Mouse (Mus musculus) CH12.LX (cell line): ENCODE measurements around the gene Tnfsf8. TPM values are rescaled to one million over a fixed set of nuclear protein-coding genes. Genes with fewer than 3 reads are reported as not detected.

Experiments
- DNase-seq: peaks from one replicate; pipeline ENCODE4 v3.0.0-alpha.2; 2013; ENCODE audit errors: extremely low read depth
- H3K27ac ChIP-seq: 2 replicates; pipeline ENCODE4 v1.5.1; 2012; ENCODE audit warnings: low read depth, mild to moderate bottlenecking, control low read depth, moderate library complexity; ENCODE audit not compliant: insufficient read depth
- H3K27me3 ChIP-seq: replicated peaks from 2 replicates; pipeline ENCODE3; 2012; ENCODE audit warnings: inconsistent platforms
- H3K36me3 ChIP-seq, 2 experiments: replicated peaks in 1 of 2; 2 replicates each; pipeline versions ENCODE3 to v1.6.1; 2012; ENCODE audit warnings: inconsistent platforms in 1 of 2, low read length in 1 of 2, mild to moderate bottlenecking in 1 of 2, mixed read lengths in 1 of 2, moderate library complexity in 1 of 2; ENCODE audit not compliant: control insufficient read depth in 1 of 2, insufficient read depth in 1 of 2
- H3K4me1 ChIP-seq, 2 experiments: 2 replicates each; pipeline ENCODE4 v1.6.1; 2012; ENCODE audit warnings: inconsistent platforms in 1 of 2, moderate library complexity in 1 of 2; ENCODE audit not compliant: insufficient read depth in 2 of 2, control insufficient read depth in 1 of 2
- H3K4me2 ChIP-seq: 2 replicates; pipeline ENCODE4 v1.6.1; 2012; ENCODE audit warnings: low read depth, mild to moderate bottlenecking, control low read depth; ENCODE audit not compliant: poor library complexity, insufficient read depth, severe bottlenecking
- H3K4me3 ChIP-seq, 3 experiments: fragments of 150-350 bp in 1 of 3; sonication (generic) in 1 of 3; replicated peaks in 1 of 3; 2 replicates each; pipeline versions ENCODE3 to v1.5.1; 2011 to 2012; ENCODE audit warnings: low read depth in 2 of 3, low read length in 2 of 3, mild to moderate bottlenecking in 2 of 3, moderate library complexity in 2 of 3, control low read depth in 1 of 3, improper control_type of control experiment in 1 of 3, inconsistent platforms in 1 of 3, mixed read lengths in 1 of 3; ENCODE audit not compliant: poor library complexity in 1 of 3
- H3K79me2 ChIP-seq: replicated peaks from 2 replicates; pipeline ENCODE4 v1.6.1; 2012; ENCODE audit warnings: mild to moderate bottlenecking, moderate library complexity; ENCODE audit not compliant: control insufficient read depth, poor library complexity, insufficient read depth, severe bottlenecking; ENCODE audit errors: extremely low read depth
- H3K9ac ChIP-seq: 2 replicates; pipeline ENCODE4 v1.6.1; 2012; ENCODE audit warnings: low read depth, mild to moderate bottlenecking, control low read depth, moderate library complexity; ENCODE audit not compliant: insufficient read depth
- H3K9me3 ChIP-seq: replicated peaks from 2 replicates; pipeline ENCODE3; 2012; ENCODE audit warnings: low read length, inconsistent platforms, mixed read lengths
- BHLHE40 ChIP-seq: IDR thresholded peaks from 2 replicates; pipeline ENCODE4 v1.6.1; 2011; ENCODE audit warnings: mild to moderate bottlenecking, low read depth, low read length, improper control_type of control experiment
- CHD1 ChIP-seq: IDR thresholded peaks from 2 replicates; pipeline ENCODE4 v1.6.1; 2012; ENCODE audit warnings: low read depth, low read length, improper control_type of control experiment, inconsistent platforms
- CHD2 ChIP-seq: IDR thresholded peaks from 2 replicates; pipeline ENCODE4 v1.6.1; 2011; ENCODE audit warnings: low read length, improper control_type of control experiment
- CTCF ChIP-seq, 2 experiments: IDR thresholded peaks in 1 of 2; conservative IDR thresholded peaks in 1 of 2; 2 replicates each; pipeline ENCODE4 v1.5.1; 2011 to 2012; ENCODE audit warnings: low read depth in 2 of 2, low read length in 2 of 2, improper control_type of control experiment in 1 of 2, inconsistent platforms in 1 of 2, mild to moderate bottlenecking in 1 of 2, moderate library complexity in 1 of 2
- E2F4 ChIP-seq: IDR thresholded peaks from 2 replicates; pipeline ENCODE4 v1.6.1; 2011; ENCODE audit warnings: low read depth, low read length, improper control_type of control experiment; ENCODE audit not compliant: insufficient replicate concordance
- ELF1 ChIP-seq: IDR thresholded peaks from 2 replicates; pipeline ENCODE4 v1.6.1; 2014; ENCODE audit warnings: low read depth, mild to moderate bottlenecking, inconsistent platforms, low read length, improper control_type of control experiment
- EP300 ChIP-seq: IDR thresholded peaks from 2 replicates; pipeline ENCODE4 v1.6.1; 2011; ENCODE audit warnings: low read length, improper control_type of control experiment
- ETS1 ChIP-seq: conservative IDR thresholded peaks from 2 replicates; pipeline ENCODE4 v1.6.1; 2012; ENCODE audit warnings: low read depth, mild to moderate bottlenecking, inconsistent platforms, low read length, improper control_type of control experiment, moderate library complexity
- GABPA ChIP-seq: IDR thresholded peaks from 2 replicates; pipeline ENCODE4 v1.6.1; 2012; ENCODE audit warnings: low read depth, low read length, improper control_type of control experiment, inconsistent platforms; ENCODE audit not compliant: insufficient replicate concordance
- HCFC1 ChIP-seq: IDR thresholded peaks from 2 replicates; pipeline ENCODE4 v1.6.1; 2012; ENCODE audit warnings: low read depth, mild to moderate bottlenecking, inconsistent platforms, low read length, improper control_type of control experiment
- IRF4 ChIP-seq: IDR thresholded peaks from 2 replicates; pipeline ENCODE4 v1.6.1; 2014; ENCODE audit warnings: low read depth, mild to moderate bottlenecking, inconsistent platforms, low read length, improper control_type of control experiment
- JUN ChIP-seq: IDR thresholded peaks from 2 replicates; pipeline ENCODE4 v1.6.1; 2011; ENCODE audit warnings: low read depth, mild to moderate bottlenecking, low read length, improper control_type of control experiment, moderate library complexity; ENCODE audit not compliant: insufficient read depth
- JUND ChIP-seq: conservative IDR thresholded peaks from 2 replicates; pipeline ENCODE4 v1.6.1; 2011; ENCODE audit warnings: low read depth, low read length, improper control_type of control experiment
- KAT2A ChIP-seq: IDR thresholded peaks from 2 replicates; pipeline ENCODE4 v1.6.1; 2012; ENCODE audit warnings: low read length, improper control_type of control experiment, inconsistent platforms; ENCODE audit not compliant: insufficient replicate concordance
- MAFK ChIP-seq: IDR thresholded peaks from 2 replicates; pipeline ENCODE4 v1.6.1; 2011; ENCODE audit warnings: low read length, improper control_type of control experiment; ENCODE audit not compliant: insufficient replicate concordance
- MAX ChIP-seq: IDR thresholded peaks from 2 replicates; pipeline ENCODE4 v1.6.1; 2011; ENCODE audit warnings: low read length, improper control_type of control experiment
- MAZ ChIP-seq: IDR thresholded peaks from 2 replicates; pipeline ENCODE4 v1.6.1; 2012; ENCODE audit warnings: low read depth, mild to moderate bottlenecking, inconsistent platforms, low read length, improper control_type of control experiment, moderate library complexity
- MEF2A ChIP-seq: IDR thresholded peaks from 2 replicates; pipeline ENCODE4 v1.6.1; 2014; ENCODE audit warnings: low read depth, mild to moderate bottlenecking, inconsistent platforms, low read length, improper control_type of control experiment, borderline replicate concordance
- MXI1 ChIP-seq: IDR thresholded peaks from 2 replicates; pipeline ENCODE4 v1.6.1; 2011; ENCODE audit warnings: mild to moderate bottlenecking, low read depth, low read length, improper control_type of control experiment
- MYC ChIP-seq: IDR thresholded peaks from 2 replicates; pipeline ENCODE4 v1.6.1; 2011; ENCODE audit warnings: low read depth, mild to moderate bottlenecking, improper control_type of control experiment, low read length
- NELFE ChIP-seq: IDR thresholded peaks from 2 replicates; pipeline ENCODE4 v1.6.1; 2011; ENCODE audit warnings: low read depth, low read length, improper control_type of control experiment
- NRF1 ChIP-seq: IDR thresholded peaks from 2 replicates; pipeline ENCODE4 v1.6.1; 2014; ENCODE audit warnings: low read depth, mild to moderate bottlenecking, inconsistent platforms, low read length, improper control_type of control experiment, moderate library complexity
- PAX5 ChIP-seq: IDR thresholded peaks from 2 replicates; pipeline ENCODE4 v1.6.1; 2012; ENCODE audit warnings: low read length, inconsistent platforms, mixed read lengths
- POLR2A ChIP-seq: IDR thresholded peaks from 2 replicates; pipeline ENCODE4 v1.6.1; 2011; ENCODE audit warnings: low read depth, mild to moderate bottlenecking, improper control_type of control experiment, low read length
- POLR2AphosphoS2 ChIP-seq: IDR thresholded peaks from 2 replicates; pipeline ENCODE4 v1.6.1; 2011; ENCODE audit warnings: low read depth, low read length, improper control_type of control experiment
- RAD21 ChIP-seq: IDR thresholded peaks from 2 replicates; pipeline ENCODE4 v1.6.1; 2011; ENCODE audit warnings: low read depth, mild to moderate bottlenecking, low read length, improper control_type of control experiment, moderate library complexity
- RCOR1 ChIP-seq: conservative IDR thresholded peaks from 2 replicates; pipeline ENCODE4 v1.6.1; 2012; ENCODE audit warnings: low read depth, mild to moderate bottlenecking, inconsistent platforms, low read length, improper control_type of control experiment
- SIN3A ChIP-seq: IDR thresholded peaks from 2 replicates; pipeline ENCODE4 v1.6.1; 2012; ENCODE audit warnings: low read length, improper control_type of control experiment, inconsistent platforms
- SMC3 ChIP-seq: IDR thresholded peaks from 2 replicates; pipeline ENCODE4 v1.6.1; 2011; ENCODE audit warnings: low read depth, low read length, improper control_type of control experiment
- TBP ChIP-seq: conservative IDR thresholded peaks from 2 replicates; pipeline ENCODE4 v1.6.1; 2011; ENCODE audit warnings: low read depth, low read length, improper control_type of control experiment
- TCF12 ChIP-seq: IDR thresholded peaks from 2 replicates; pipeline ENCODE4 v1.6.1; 2014; ENCODE audit warnings: low read depth, mild to moderate bottlenecking, inconsistent platforms, low read length, improper control_type of control experiment
- UBTF ChIP-seq: IDR thresholded peaks from 2 replicates; pipeline ENCODE4 v1.6.1; 2012; ENCODE audit warnings: low read depth, mild to moderate bottlenecking, inconsistent platforms, low read length, improper control_type of control experiment, moderate library complexity
- USF1 ChIP-seq: IDR thresholded peaks from 2 replicates; pipeline ENCODE4 v1.6.1; 2014; ENCODE audit warnings: low read depth, mild to moderate bottlenecking, inconsistent platforms, low read length, improper control_type of control experiment
- USF2 ChIP-seq: conservative IDR thresholded peaks from 2 replicates; pipeline ENCODE4 v1.6.1; 2011; ENCODE audit warnings: low read depth, low read length, improper control_type of control experiment
- ZC3H11A ChIP-seq: IDR thresholded peaks from 2 replicates; pipeline ENCODE4 v1.6.1; 2012; ENCODE audit warnings: low read depth, mild to moderate bottlenecking, inconsistent platforms, low read length, improper control_type of control experiment
- ZKSCAN1 ChIP-seq: IDR thresholded peaks from 2 replicates; pipeline ENCODE4 v1.6.1; 2012; ENCODE audit warnings: low read depth, inconsistent platforms, low read length, improper control_type of control experiment, borderline replicate concordance
- ZMIZ1 ChIP-seq: IDR thresholded peaks from 2 replicates; pipeline ENCODE4 v1.6.1; 2012; ENCODE audit warnings: low read depth, mild to moderate bottlenecking, inconsistent platforms, low read length, improper control_type of control experiment
- ZNF384 ChIP-seq: IDR thresholded peaks from 2 replicates; pipeline ENCODE4 v1.6.1; 2012; ENCODE audit warnings: low read depth, low read length, improper control_type of control experiment, inconsistent platforms
- dilution Hi-C: fragments of 300-500 bp; cut with MboI; formaldehyde crosslinking; loops from 2 replicates; pipeline ENCODE4 v1.14.3; 2020; ENCODE audit warnings: low sequenced_read_pairs; ENCODE audit not compliant: extremely low pct_unique_long_range_greater_than_20kb, extremely low pct_ligation_motif_present
- in situ Hi-C: fragments of 300-500 bp; cut with MboI; formaldehyde crosslinking; loops from 3 replicates; pipeline ENCODE4 v1.14.3; 2019; ENCODE audit warnings: low sequenced_read_pairs, low pct_ligation_motif_present, low pct_unique_long_range_greater_than_20kb, mixed read lengths
- polyA plus RNA-seq: library from polyadenylated mRNA; unstranded; fragments of >175 nt; gene quantifications from 2 replicates; pipeline ENCODE4 v1.2.1, GENCODE M21; 2012; ENCODE audit warnings: low read depth; ENCODE audit not compliant: insufficient read length
- total RNA-seq, 2 experiments: library from RNA; depleted of rRNA; stranded (reverse); fragments of 300-350 nt in 1 of 2; fragments of >200 nt in 1 of 2; gene quantifications; 2 replicates each; pipeline ENCODE4 v1.2.3; 2012 to 2014

Tnfsf8 gene
- total and polyA plus RNA-seq, 3 experiments: 19.4 to 67.9 (median 22.8) TPM

GRCm38 (mm10) chr4:63815668-63816067 lies 45.5 kb downstream of the Tnfsf8 start:
- peak; percentile 49 for DNase-seq
- Histone ChIP-seq H3K27me3 (no peaks in the 10 kb centered on the region), H3K4me1 (peaks cover 4 to 18% of the 10 kb centered on the region in 2 experiments; a peak in 3 of 4 replicates), H3K4me3 (no peak overlapping the region), H3K4me2 (0 out of 2 replicates have a peak overlapping the region, but pooled peaks have one; percentile 29), H3K9me3 (no peaks in the 10 kb centered on the region), H3K27ac (no peak overlapping the region), H3K36me3 (no peaks in the 10 kb centered on the region), H3K9ac (no peak overlapping the region), H3K79me2 (no peaks in the 10 kb centered on the region; the same call in 1 of the 2 replicates)
- TF ChIP-seq RCOR1: no peak
- TF ChIP-seq RAD21: no peak; the same call in 1 of the 2 replicates
- TF ChIP-seq NRF1: no peak
- no peak for TF ChIP-seq TBP
- no peak for TF ChIP-seq MAFK
- no peak for TF ChIP-seq E2F4
- TF ChIP-seq USF1: no peak
- no peak for TF ChIP-seq MAZ
- no peak for TF ChIP-seq KAT2A
- TF ChIP-seq ZNF384: no peak
- TF ChIP-seq JUND: 0 out of 2 replicates have a peak, but pooled peaks have one; percentile 28
- peak; percentile 48; the same call in 1 of the 2 replicates for TF ChIP-seq MAX
- no peak for TF ChIP-seq TCF12
- TF ChIP-seq ZC3H11A: no peak
- TF ChIP-seq BHLHE40: peak; percentile 96
- TF ChIP-seq ETS1: peak; percentile 49; the same call in 1 of the 2 replicates
- no peak for TF ChIP-seq USF2
- TF ChIP-seq SIN3A: no peak
- TF ChIP-seq GABPA: no peak
- TF ChIP-seq POLR2A: no peak
- TF ChIP-seq JUN: no peak
- no peak for TF ChIP-seq POLR2AphosphoS2
- TF ChIP-seq MYC: 0 out of 2 replicates have a peak, but pooled peaks have one; percentile 42
- TF ChIP-seq ELF1: no peak
- no peak for TF ChIP-seq HCFC1
- TF ChIP-seq CHD1: no peak
- TF ChIP-seq SMC3: no peak
- TF ChIP-seq NELFE: no peak
- TF ChIP-seq ZKSCAN1: no peak
- TF ChIP-seq EP300: peak; percentile 77
- TF ChIP-seq CHD2: no peak
- peak; percentile 74 for TF ChIP-seq IRF4
- no peak for TF ChIP-seq UBTF
- TF ChIP-seq CTCF (conservative IDR thresholded peaks at IDR 0.05 in 1 of 2, IDR thresholded peaks at IDR 0.05 in 1 of 2; ENCODE audit: low read depth in 2 of 2, low read length in 2 of 2): no peak
- TF ChIP-seq MXI1: no peak; the same call in 1 of the 2 replicates
- peak; percentile 26; the same call in 1 of the 2 replicates for TF ChIP-seq MEF2A
- TF ChIP-seq PAX5: no peak
- TF ChIP-seq ZMIZ1: no peak
- in situ Hi-C loops (no loop called here), dilution Hi-C loops (no loop called here)
